Mouse (Mus musculus) brain, embryonic 14.5 days (tissue): Measurements from ENCODE around the gene Vstm4.

ENCODE experiments used
- CTCF ChIP-seq: fragments of 200-500 bp; IDR thresholded peaks from 2 replicates; pipeline ENCODE4 v1.5.1; 2012; ENCODE audit warnings: inconsistent platforms, mild to moderate bottlenecking, moderate library complexity, borderline replicate concordance; ENCODE audit not compliant: insufficient read depth, insufficient read length; ENCODE audit errors: extremely low read depth
- POLR2A ChIP-seq: fragments of 200-500 bp; IDR thresholded peaks from 2 replicates; pipeline ENCODE4 v1.6.1; 2012; ENCODE audit warnings: mild to moderate bottlenecking, inconsistent platforms, borderline replicate concordance; ENCODE audit not compliant: poor library complexity, insufficient read depth, insufficient read length, severe bottlenecking; ENCODE audit errors: extremely low read depth

GRCm38 (mm10) chr14:32917919-32918318, 61.4 kb downstream of the Vstm4 start:
- no peak for TF ChIP-seq CTCF
- TF ChIP-seq POLR2A = no peak
